Mouse (Mus musculus) liver, adult 2 months (tissue): Measurements from ENCODE around the gene Ankrd2.

Experiments used
- CTCF ChIP-seq: fragments of 200-500 bp; IDR thresholded peaks from 2 replicates; pipeline ENCODE4 v1.5.1; 2011; ENCODE audit warnings: low read depth, low read length, control low read depth
- POLR2A ChIP-seq: fragments of 200-500 bp; IDR thresholded peaks from 2 replicates; pipeline ENCODE4 v1.6.1; 2011; ENCODE audit warnings: low read length, control low read depth; ENCODE audit not compliant: insufficient read depth; ENCODE audit errors: extremely low read depth

- no peak for TF ChIP-seq CTCF
- TF ChIP-seq POLR2A: no peak
Measured at GRCm38 (mm10) chr19:42036357-42036756, 557 bp downstream of the Ankrd2 start.
